13 mouse cellular contexts compared by ENCODE assay signal in genomic region chr11:32961600-32961999, GRCm38 (mm10).
A peak's percentile ranks its signal among the peaks of the same experiment; 100 is the strongest.
DNase-seq lines count a peak whose midpoint lies in the region; ATAC-seq and TF ChIP-seq lines count a peak whose summit lies in the region.
"Had no signal": no experiment of that assay in that cellular context is flagged by ENCODE, and none has a peak within 500 bp of the region (broad histone marks: within the 10 kb centered on the region; RNA-seq: fewer than 3 reads in every experiment).

No protein-coding gene starts in this region.

- no peak overlapping the region for H3K27ac ChIP-seq in hindbrain, embryonic 10.5 days
- H3K27ac ChIP-seq in hindbrain, embryonic 16.5 days (ENCODE audit: low read depth, low read length), result no peak overlapping the region
- no peak overlapping the region for H3K27ac ChIP-seq in small intestine, adult 2 months (ENCODE audit: insufficient read depth, low read depth, low read length)
- no peak overlapping the region for H3K27ac ChIP-seq in intestine, embryonic 16.5 days (ENCODE audit: low read length)
- H3K27ac ChIP-seq in forebrain, embryonic 15.5 days (replicated peaks), result no peak overlapping the region
- H3K27ac ChIP-seq: limb, embryonic 13.5 days; midbrain, embryonic 12.5 days had no signal

- H3K27me3 ChIP-seq in hindbrain, embryonic 10.5 days (ENCODE audit: insufficient read depth, poor library complexity, severe bottlenecking), result peaks cover 6% of the 10 kb centered on the region; the same call in 1 of the 2 replicates
- H3K27me3 ChIP-seq in hindbrain, embryonic 16.5 days (replicated peaks; ENCODE audit: control insufficient read depth, insufficient read depth, low read length), result no peaks in the 10 kb centered on the region
- no peaks in the 10 kb centered on the region for H3K27me3 ChIP-seq in small intestine, adult 2 months (ENCODE audit: control insufficient read depth, insufficient read depth, low read length)
- H3K27me3 ChIP-seq in intestine, embryonic 16.5 days (replicated peaks; ENCODE audit: control insufficient read depth, insufficient read depth, low read length), result no peaks in the 10 kb centered on the region
- H3K27me3 ChIP-seq in forebrain, embryonic 15.5 days, result no peaks in the 10 kb centered on the region
- H3K27me3 ChIP-seq: limb, embryonic 13.5 days had no signal

- WGBS in hindbrain, embryonic 10.5 days, result 74% methylated on average over 3 of the region's 3 CpGs
- 78% methylated on average over 3 of the region's 3 CpGs for WGBS in hindbrain, embryonic 16.5 days
- 71% methylated on average over 3 of the region's 3 CpGs for WGBS in small intestine, adult 2 months
- WGBS in intestine, embryonic 16.5 days, result 73% methylated on average over 3 of the region's 3 CpGs
- 81% methylated on average over 3 of the region's 3 CpGs for WGBS in forebrain, embryonic 15.5 days

- H3K9ac ChIP-seq in hindbrain, embryonic 16.5 days (ENCODE audit: low read depth, low read length), result no peak overlapping the region
- H3K9ac ChIP-seq in intestine, embryonic 16.5 days (ENCODE audit: low read depth, low read length), result no peak overlapping the region
- H3K9ac ChIP-seq in forebrain, embryonic 15.5 days (replicated peaks), result no peak overlapping the region
- H3K9ac ChIP-seq: limb, embryonic 13.5 days; midbrain, embryonic 12.5 days had no signal

- no peak for ATAC-seq in hindbrain, embryonic 16.5 days
- no peak for ATAC-seq in intestine, embryonic 16.5 days
- no peak for ATAC-seq in forebrain, embryonic 15.5 days (replicated peaks)
- ATAC-seq: inflammation-experienced regulatory T-cells, adult 6 months had no signal

- peak; percentile 10 for DNase-seq in hindbrain, embryonic 10.5 days (ENCODE audit: low spot score)
- DNase-seq in lung, postnatal 10 days, result peak; percentile 18
- DNase-seq in lung, postnatal 36 days, result no peak
- DNase-seq in WW6 (ENCODE audit: low read depth, low spot score), result peak; percentile 33
- DNase-seq: gastrocnemius, postnatal 36 days; right cerebral cortex, adult 18-20 months had no signal

- no peak for TF ChIP-seq POLR2A in small intestine, adult 2 months (IDR thresholded peaks at IDR 0.05; ENCODE audit: low read depth, low read length)

- peak; percentile 31; the same call in 1 of the 2 replicates for TF ChIP-seq CTCF in small intestine, adult 2 months (IDR thresholded peaks at IDR 0.05; ENCODE audit: extremely low read depth, insufficient read length, insufficient replicate concordance, low read depth, low read length)

- H3K9me3 ChIP-seq in hindbrain, embryonic 10.5 days, result no peaks in the 10 kb centered on the region
- no peaks in the 10 kb centered on the region for H3K9me3 ChIP-seq in hindbrain, embryonic 16.5 days (ENCODE audit: control insufficient read depth, low read length)
- no peaks in the 10 kb centered on the region for H3K9me3 ChIP-seq in intestine, embryonic 16.5 days (ENCODE audit: control insufficient read depth, low read length)
- H3K9me3 ChIP-seq in forebrain, embryonic 15.5 days, result no peaks in the 10 kb centered on the region; the same call in 1 of the 2 replicates
- H3K9me3 ChIP-seq: limb, embryonic 13.5 days; midbrain, embryonic 12.5 days had no signal

- peaks cover 11% of the 10 kb centered on the region for H3K4me1 ChIP-seq in hindbrain, embryonic 10.5 days (replicated peaks)
- peaks cover 2% of the 10 kb centered on the region; the same call in 1 of the 2 replicates for H3K4me1 ChIP-seq in hindbrain, embryonic 16.5 days (ENCODE audit: control insufficient read depth, insufficient read depth, low read depth, low read length)
- no peaks in the 10 kb centered on the region for H3K4me1 ChIP-seq in small intestine, adult 2 months (ENCODE audit: control insufficient read depth, insufficient read depth, insufficient read length, low read length)
- no peaks in the 10 kb centered on the region for H3K4me1 ChIP-seq in intestine, embryonic 16.5 days (ENCODE audit: control insufficient read depth, insufficient read depth, low read length)
- peaks cover 5% of the 10 kb centered on the region; the same call in 1 of the 2 replicates for H3K4me1 ChIP-seq in forebrain, embryonic 15.5 days

- H3K4me3 ChIP-seq in hindbrain, embryonic 10.5 days, result no peak overlapping the region
- H3K4me3 ChIP-seq in hindbrain, embryonic 16.5 days (ENCODE audit: low read length), result no peak overlapping the region
- H3K4me3 ChIP-seq in small intestine, adult 2 months (ENCODE audit: low read depth, low read length), result no peak overlapping the region
- no peak overlapping the region for H3K4me3 ChIP-seq in intestine, embryonic 16.5 days (ENCODE audit: low read length)
- H3K4me3 ChIP-seq in forebrain, embryonic 15.5 days, result no peak overlapping the region
- H3K4me3 ChIP-seq: limb, embryonic 13.5 days; midbrain, embryonic 12.5 days had no signal

- no peak overlapping the region for H3K4me2 ChIP-seq in hindbrain, embryonic 16.5 days (ENCODE audit: low read length)
- H3K4me2 ChIP-seq in intestine, embryonic 16.5 days (ENCODE audit: low read depth, low read length), result no peak overlapping the region
- H3K4me2 ChIP-seq in forebrain, embryonic 15.5 days (replicated peaks), result no peak overlapping the region
- H3K4me2 ChIP-seq: limb, embryonic 13.5 days; midbrain, embryonic 12.5 days had no signal

- H3K36me3 ChIP-seq in hindbrain, embryonic 10.5 days, result no peaks in the 10 kb centered on the region
- no peaks in the 10 kb centered on the region for H3K36me3 ChIP-seq in hindbrain, embryonic 16.5 days (ENCODE audit: control insufficient read depth, insufficient read depth, low read length)
- no peaks in the 10 kb centered on the region for H3K36me3 ChIP-seq in small intestine, adult 2 months (ENCODE audit: control insufficient read depth, insufficient read depth, low read length)
- no peaks in the 10 kb centered on the region for H3K36me3 ChIP-seq in intestine, embryonic 16.5 days (ENCODE audit: control insufficient read depth, insufficient read depth, low read length)
- no peaks in the 10 kb centered on the region for H3K36me3 ChIP-seq in forebrain, embryonic 15.5 days
- H3K36me3 ChIP-seq: limb, embryonic 13.5 days; midbrain, embryonic 12.5 days had no signal
